Mouse (Mus musculus): ENCODE results near the gene Ric8b.

Ric8b gene

GRCm38 (mm10) chr10:84966542-84966941 lies 49.1 kb downstream of the Ric8b start:
- DNase-seq, result no peak

- no peak for DNase-seq
Measured at GRCm38 (mm10) chr10:84967645-84968044, 50.2 kb downstream of the Ric8b start.

- DNase-seq, result no peak
Measured at GRCm38 (mm10) chr10:84968852-84969704, 51.7 kb downstream of the Ric8b start.

GRCm38 (mm10) chr10:84975264-84975663 lies 57.8 kb downstream of the Ric8b start:
- DNase-seq, result no peak

- DNase-seq, result no peak
Measured at GRCm38 (mm10) chr10:84976588-84977351, 59.4 kb downstream of the Ric8b start.

GRCm38 (mm10) chr10:84980291-84980690 lies 62.9 kb downstream of the Ric8b start:
- DNase-seq, result no peak

- no peak for DNase-seq
Measured at GRCm38 (mm10) chr10:84981441-84981840, 64.0 kb downstream of the Ric8b start.

- DNase-seq, result no peak
Measured at GRCm38 (mm10) chr10:84982675-84983074, 65.3 kb downstream of the Ric8b start.

- DNase-seq, result peak; percentile 58
Measured at GRCm38 (mm10) chr10:84985956-84986355, 68.5 kb downstream of the Ric8b start.

GRCm38 (mm10) chr10:84987666-84988065 lies 70.2 kb downstream of the Ric8b start:
- no peak for DNase-seq

GRCm38 (mm10) chr10:84988650-84989049 lies 71.2 kb downstream of the Ric8b start:
- DNase-seq, result no peak

- no peak for DNase-seq
Measured at GRCm38 (mm10) chr10:84994346-84994745, 76.9 kb downstream of the Ric8b start.

- DNase-seq, result no peak
Measured at GRCm38 (mm10) chr10:84994971-84995370, 77.6 kb downstream of the Ric8b start.

- no peak for DNase-seq
Measured at GRCm38 (mm10) chr10:84996366-84996765, 79.0 kb downstream of the Ric8b start.

- no peak for DNase-seq
Measured at GRCm38 (mm10) chr10:84997571-84998224, 80.3 kb downstream of the Ric8b start.

GRCm38 (mm10) chr10:84998225-84998579 lies 80.8 kb downstream of the Ric8b start:
- DNase-seq, result no peak

- no peak for DNase-seq
Measured at GRCm38 (mm10) chr10:85001920-85002319, 84.5 kb downstream of the Ric8b start.

- DNase-seq, result no peak
Measured at GRCm38 (mm10) chr10:85003190-85004026, 86.0 kb downstream of the Ric8b start.

GRCm38 (mm10) chr10:85006573-85007310 lies 89.3 kb downstream of the Ric8b start:
- no peak for DNase-seq

- DNase-seq, result no peak
Measured at GRCm38 (mm10) chr10:85007861-85008840, 90.7 kb downstream of the Ric8b start.

GRCm38 (mm10) chr10:85011066-85011465 lies 93.7 kb downstream of the Ric8b start:
- no peak for DNase-seq

Measured in thymus, postnatal 25 days (tissue).